24 mouse cellular contexts compared by ENCODE assay signal in genomic region chr10:12608634-12609033, GRCm38 (mm10).
"Had no signal": no experiment of that assay in that cellular context is flagged by ENCODE, and none has a peak within 500 bp of the region (broad histone marks: within the 10 kb centered on the region; RNA-seq: fewer than 3 reads in every experiment).

No protein-coding gene starts in this region.

- H3K27ac ChIP-seq: heart, adult 2 months; heart, embryonic 13.5 days; heart, embryonic 15.5 days; hindbrain, embryonic 13.5 days; hindbrain, embryonic 15.5 days; hindbrain, postnatal 0 days; left cerebral cortex, adult 2 months; limb, embryonic 13.5 days; limb, embryonic 15.5 days; liver, embryonic 12.5 days; liver, embryonic 14.5 days had no signal

- H3K27me3 ChIP-seq: heart, embryonic 13.5 days; heart, embryonic 15.5 days; hindbrain, embryonic 13.5 days; hindbrain, embryonic 15.5 days; limb, embryonic 13.5 days; limb, embryonic 15.5 days; liver, embryonic 12.5 days had no signal

- H3K9ac ChIP-seq: heart, embryonic 13.5 days; heart, embryonic 15.5 days; hindbrain, embryonic 13.5 days; hindbrain, embryonic 15.5 days; limb, embryonic 13.5 days; limb, embryonic 15.5 days; liver, embryonic 12.5 days; liver, embryonic 14.5 days had no signal

- H3K9me3 ChIP-seq: heart, embryonic 13.5 days; heart, embryonic 15.5 days; hindbrain, embryonic 13.5 days; hindbrain, embryonic 15.5 days; limb, embryonic 13.5 days; limb, embryonic 15.5 days; liver, embryonic 12.5 days had no signal

- H3K4me2 ChIP-seq: heart, embryonic 11.5 days; heart, embryonic 13.5 days; heart, embryonic 15.5 days; hindbrain, embryonic 13.5 days; hindbrain, embryonic 15.5 days; limb, embryonic 13.5 days; limb, embryonic 15.5 days; liver, embryonic 12.5 days had no signal

- H3K36me3 ChIP-seq: heart, embryonic 15.5 days; hindbrain, embryonic 13.5 days; hindbrain, embryonic 15.5 days; limb, embryonic 13.5 days; limb, embryonic 15.5 days; liver, embryonic 12.5 days had no signal

- H3K4me3 ChIP-seq: heart, adult 2 months; heart, embryonic 13.5 days; heart, embryonic 15.5 days; hindbrain, embryonic 13.5 days; hindbrain, embryonic 15.5 days; left cerebral cortex, adult 2 months; limb, embryonic 13.5 days; limb, embryonic 15.5 days; liver, embryonic 12.5 days had no signal

- ATAC-seq: hindbrain, postnatal 0 days; intestine, postnatal 0 days; liver, embryonic 12.5 days had no signal

- DNase-seq: gastrocnemius, postnatal 14 days; gastrocnemius, postnatal 36 days; heart, adult 2 months; heart, postnatal 14 days; heart, postnatal 36 days; kidney, adult 18-20 months; kidney, adult 8-10 months; kidney, postnatal 10 days; kidney, postnatal 25 days; kidney, postnatal 4 days; layer of hippocampus, adult 9-11 months; left cerebral cortex, postnatal 4 days had no signal

- H3K4me1 ChIP-seq: heart, embryonic 13.5 days; heart, embryonic 15.5 days; hindbrain, embryonic 15.5 days; liver, embryonic 12.5 days had no signal
